Mouse (Mus musculus) forebrain, embryonic 15.5 days (tissue): Measurements from ENCODE around the gene Ntm. TPM values are rescaled to one million over a fixed set of nuclear protein-coding genes. Genes with fewer than 3 reads are reported as not detected.

Source experiments
- ATAC-seq: fragments of 200-750 bp; cut with Nextera tagmentation; replicated peaks from 2 replicates; pipeline ENCODE4 v1.8.0; 2017; ENCODE audit warnings: mild to moderate bottlenecking, moderate TSS enrichment, moderate library complexity
- H3K27ac ChIP-seq: fragments of 300-500 bp; sonication (generic); replicated peaks from 2 replicates; pipeline ENCODE4 v1.5.1; 2015; ENCODE audit warnings: mild to moderate bottlenecking, inconsistent platforms
- H3K27me3 ChIP-seq: fragments of 300-500 bp; sonication (generic); 2 replicates; pipeline ENCODE4 v1.6.1; 2015; ENCODE audit warnings: inconsistent platforms
- H3K36me3 ChIP-seq: fragments of 300-500 bp; sonication (generic); 2 replicates; pipeline ENCODE4 v1.6.1; 2015; ENCODE audit warnings: mild to moderate bottlenecking, inconsistent platforms
- H3K4me1 ChIP-seq: fragments of 300-500 bp; sonication (generic); 2 replicates; pipeline ENCODE4 v1.6.1; 2015; ENCODE audit warnings: inconsistent platforms
- H3K4me2 ChIP-seq: fragments of 300-500 bp; sonication (generic); replicated peaks from 2 replicates; pipeline ENCODE4 v1.6.1; 2015; ENCODE audit warnings: mild to moderate bottlenecking, inconsistent platforms
- H3K4me3 ChIP-seq: fragments of 300-500 bp; sonication (generic); 2 replicates; pipeline ENCODE4 v1.5.1; 2015; ENCODE audit warnings: mild to moderate bottlenecking, inconsistent platforms
- H3K9ac ChIP-seq: fragments of 300-500 bp; sonication (generic); replicated peaks from 2 replicates; pipeline ENCODE4 v1.6.1; 2015; ENCODE audit warnings: mild to moderate bottlenecking, inconsistent platforms
- H3K9me3 ChIP-seq: fragments of 300-500 bp; sonication (generic); 2 replicates; pipeline ENCODE4 v1.6.1; 2016; ENCODE audit warnings: inconsistent platforms
- WGBS: fragments of 180-500 bp; shearing (Covaris S2); methylation state at CpG from one replicate; pipeline ENCODE4 v1.1.7; 2015; ENCODE audit warnings: mixed read lengths; 5-methylcytosine and 5-hydroxymethylcytosine counted together
- polyA plus RNA-seq: library from polyadenylated mRNA; unstranded; fragments of >200 nt; fragmentation: Nextera tagmentation; extraction: Ambion mirVana; gene quantifications from 2 replicates; pipeline ENCODE4 v1.2.1, GENCODE M21; 2015

Ntm gene
- polyA plus RNA-seq, 1 experiment from 2014 or later: 98.7 TPM

DNA sequence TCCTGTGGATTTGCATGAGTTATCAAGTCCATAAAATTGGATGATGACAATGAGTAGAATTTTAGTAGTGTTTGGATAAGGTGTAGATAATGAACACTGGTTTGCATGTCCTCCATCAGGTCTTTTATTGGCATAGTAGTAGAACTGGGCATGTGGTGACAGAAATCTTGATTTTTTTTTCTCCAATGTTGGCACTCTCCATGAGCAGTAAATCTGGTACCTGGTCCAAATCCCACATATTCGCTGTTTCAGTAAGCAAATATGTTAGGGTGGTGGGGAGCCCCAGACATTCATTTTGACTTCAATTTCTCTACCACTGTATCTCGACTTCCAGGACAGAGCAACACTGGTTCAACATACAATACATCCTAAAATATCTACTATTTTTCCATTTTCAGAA lies 718.9 kb downstream of the Ntm start:
- Histone ChIP-seq H3K9me3 (no peaks in the 10 kb centered on the region), H3K4me2 (no peak overlapping the region), H3K27me3 (no peaks in the 10 kb centered on the region), H3K36me3 (no peaks in the 10 kb centered on the region), H3K27ac (no peak overlapping the region), H3K4me3 (no peak overlapping the region), H3K9ac (no peak overlapping the region), H3K4me1 (peaks cover 23% of the 10 kb centered on the region)
- WGBS: 81% methylated on average over 2 of the region's 2 CpGs
- ATAC-seq: no peak

- H3K9ac ChIP-seq: no peak overlapping the region
- WGBS: 27% methylated on average over 8 of the region's 8 CpGs
- H3K36me3 ChIP-seq: no peaks in the 10 kb centered on the region
- H3K4me3 ChIP-seq: no peak overlapping the region
- no peak for ATAC-seq
- H3K9me3 ChIP-seq: no peaks in the 10 kb centered on the region
- no peak overlapping the region for H3K4me2 ChIP-seq
- no peak overlapping the region for H3K27ac ChIP-seq
- no peaks in the 10 kb centered on the region for H3K27me3 ChIP-seq
- H3K4me1 ChIP-seq: peaks cover 15% of the 10 kb centered on the region
These were observed 720.2 kb downstream of the Ntm start for GRCm38 (mm10) chr9:29242497-29243422.

DNA sequence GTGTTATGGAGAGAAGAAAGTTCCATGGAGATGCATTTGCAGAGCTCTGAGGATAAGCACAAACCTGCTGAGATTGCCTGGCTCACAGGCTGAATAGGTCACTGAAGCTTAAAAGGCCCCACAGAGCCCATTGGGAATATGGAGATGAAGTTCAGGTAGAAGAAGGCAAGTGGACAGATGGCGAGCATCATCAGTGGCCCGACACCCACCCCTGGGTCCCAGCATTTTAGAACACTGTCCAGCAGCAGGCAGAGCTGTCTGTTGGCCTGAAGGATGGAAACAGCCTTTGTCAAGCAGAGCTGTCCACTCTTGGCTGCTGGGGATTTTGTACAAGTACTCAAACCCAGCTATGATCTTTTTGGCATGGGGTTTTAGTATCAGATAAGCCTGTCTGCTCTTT lies 722.1 kb downstream of the Ntm start:
- no peak for ATAC-seq
- no peak overlapping the region for H3K4me3 ChIP-seq
- H3K27ac ChIP-seq: no peak overlapping the region
- H3K9me3 ChIP-seq: no peaks in the 10 kb centered on the region
- H3K4me2 ChIP-seq: no peak overlapping the region
- WGBS: 94% methylated on average over 2 of the region's 2 CpGs
- no peaks in the 10 kb centered on the region for H3K27me3 ChIP-seq
- H3K4me1 ChIP-seq: peaks cover 11% of the 10 kb centered on the region
- no peaks in the 10 kb centered on the region for H3K36me3 ChIP-seq
- H3K9ac ChIP-seq: no peak overlapping the region

GRCm38 (mm10) chr9:29238973-29239372 lies 724.0 kb downstream of the Ntm start:
- no peak overlapping the region for H3K9ac ChIP-seq
- peaks cover 11% of the 10 kb centered on the region for H3K4me1 ChIP-seq
- H3K4me2 ChIP-seq: no peak overlapping the region
- ATAC-seq: no peak
- no peaks in the 10 kb centered on the region for H3K9me3 ChIP-seq
- H3K27me3 ChIP-seq: no peaks in the 10 kb centered on the region
- H3K4me3 ChIP-seq: no peak overlapping the region
- H3K36me3 ChIP-seq: no peaks in the 10 kb centered on the region
- no peak overlapping the region for H3K27ac ChIP-seq
- WGBS: 89% methylated on average over 3 of the region's 3 CpGs

- Histone ChIP-seq H3K27ac (no peak overlapping the region), H3K4me2 (no peak overlapping the region), H3K27me3 (no peaks in the 10 kb centered on the region), H3K36me3 (no peaks in the 10 kb centered on the region), H3K4me1 (no peaks in the 10 kb centered on the region), H3K9me3 (no peaks in the 10 kb centered on the region), H3K4me3 (no peak overlapping the region), H3K9ac (no peak overlapping the region)
- WGBS: 96% methylated on average over 3 of the region's 3 CpGs
- no peak for ATAC-seq
These were observed 726.2 kb downstream of the Ntm start for GRCm38 (mm10) chr9:29236752-29237151.

GRCm38 (mm10) chr9:29227747-29228146 lies 735.2 kb downstream of the Ntm start:
- Histone ChIP-seq H3K4me1 (peaks cover 7% of the 10 kb centered on the region; the same call in 1 of the 2 replicates), H3K9me3 (no peaks in the 10 kb centered on the region), H3K9ac (no peak overlapping the region), H3K36me3 (no peaks in the 10 kb centered on the region), H3K27ac (no peak overlapping the region), H3K4me3 (no peak overlapping the region), H3K4me2 (no peak overlapping the region), H3K27me3 (no peaks in the 10 kb centered on the region)
- ATAC-seq: no peak
- 89% methylated on average over 4 of the region's 4 CpGs for WGBS

GRCm38 (mm10) chr9:29222915-29223545 lies 739.9 kb downstream of the Ntm start:
- Histone ChIP-seq H3K27ac (no peak overlapping the region), H3K27me3 (no peaks in the 10 kb centered on the region), H3K9ac (no peak overlapping the region), H3K36me3 (no peaks in the 10 kb centered on the region), H3K9me3 (no peaks in the 10 kb centered on the region), H3K4me3 (no peak overlapping the region), H3K4me1 (peaks cover 21% of the 10 kb centered on the region), H3K4me2 (no peak overlapping the region)
- 44% methylated on average over 10 of the region's 10 CpGs for WGBS
- no peak for ATAC-seq

- Histone ChIP-seq H3K4me1 (peaks cover 28% of the 10 kb centered on the region), H3K27me3 (no peaks in the 10 kb centered on the region), H3K4me2 (no peak overlapping the region), H3K4me3 (no peak overlapping the region), H3K27ac (no peak overlapping the region), H3K9me3 (no peaks in the 10 kb centered on the region), H3K36me3 (no peaks in the 10 kb centered on the region), H3K9ac (no peak overlapping the region)
- 12% methylated on average over 5 of the region's 5 CpGs for WGBS
- no peak for ATAC-seq
These were observed 741.9 kb downstream of the Ntm start for GRCm38 (mm10) chr9:29220941-29221615.

DNA sequence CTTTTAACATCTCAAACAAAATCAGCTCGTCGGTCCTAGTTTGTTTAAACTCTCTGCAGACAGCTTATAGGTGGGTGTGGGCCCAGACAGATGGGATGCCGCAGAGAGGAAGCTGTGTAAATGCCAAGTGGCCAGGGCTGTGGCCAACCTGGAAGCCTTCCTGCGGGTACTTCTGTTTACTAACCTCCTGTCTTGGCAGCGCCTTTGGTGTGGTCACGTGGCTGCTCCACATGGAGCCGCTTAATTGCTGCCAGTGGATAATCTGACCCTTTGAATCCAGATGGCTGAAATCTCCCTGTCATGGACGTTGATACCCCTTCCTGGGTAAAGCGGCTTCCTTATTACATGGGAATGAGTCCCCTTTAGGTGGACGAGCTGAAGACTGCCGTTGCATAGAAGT lies 742.4 kb downstream of the Ntm start:
- Histone ChIP-seq H3K36me3 (no peaks in the 10 kb centered on the region), H3K4me3 (no peak overlapping the region), H3K9ac (no peak overlapping the region), H3K27ac (no peak overlapping the region), H3K9me3 (no peaks in the 10 kb centered on the region), H3K4me2 (no peak overlapping the region), H3K4me1 (peaks cover 28% of the 10 kb centered on the region), H3K27me3 (no peaks in the 10 kb centered on the region)
- peak; percentile 55; the same call in 1 of the 2 replicates for ATAC-seq
- WGBS: 16% methylated on average over 11 of the region's 11 CpGs

DNA sequence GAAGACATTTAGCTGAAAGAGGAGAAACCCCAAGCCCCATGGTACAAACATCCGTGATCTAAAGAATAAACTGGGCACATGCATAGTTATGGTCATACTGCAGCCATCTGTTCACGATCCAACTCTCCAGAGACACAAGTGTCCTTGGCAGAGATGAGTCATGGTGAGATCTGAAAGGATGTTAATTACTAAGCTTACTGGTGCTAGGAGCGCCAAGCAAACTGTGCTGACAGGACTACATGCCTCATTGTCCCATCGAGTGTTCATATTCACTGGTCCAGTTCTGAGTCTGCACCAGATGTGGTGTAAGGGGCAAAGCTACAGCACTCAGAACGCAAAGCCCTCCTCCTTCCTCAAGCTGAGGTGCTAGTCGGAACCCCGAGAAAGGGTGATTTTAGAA lies 745.0 kb downstream of the Ntm start:
- Histone ChIP-seq H3K9ac (no peak overlapping the region), H3K27ac (no peak overlapping the region), H3K27me3 (no peaks in the 10 kb centered on the region), H3K4me1 (peaks cover 22% of the 10 kb centered on the region), H3K4me2 (no peak overlapping the region), H3K4me3 (no peak overlapping the region), H3K9me3 (no peaks in the 10 kb centered on the region), H3K36me3 (no peaks in the 10 kb centered on the region)
- 78% methylated on average over 7 of the region's 7 CpGs for WGBS
- no peak for ATAC-seq

DNA sequence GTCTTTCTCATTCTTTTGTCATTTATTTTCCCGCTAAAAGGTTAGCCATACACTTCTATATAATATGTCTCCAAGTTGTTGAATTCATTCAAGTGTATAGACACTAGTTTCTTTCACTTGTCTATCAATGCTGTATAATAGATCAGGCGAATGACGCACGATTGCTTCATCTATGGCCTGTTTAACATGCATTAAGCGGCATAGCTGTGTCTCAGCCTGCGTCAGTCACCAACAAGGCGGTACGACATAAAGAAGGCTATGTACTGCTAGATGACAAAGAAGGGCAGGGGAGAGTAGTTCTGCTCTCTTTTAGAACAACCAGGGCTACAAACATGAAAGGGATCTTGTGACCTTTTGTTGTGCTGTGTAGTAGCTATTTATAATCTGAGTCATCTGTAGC lies 746.4 kb downstream of the Ntm start:
- no peak overlapping the region for H3K4me3 ChIP-seq
- WGBS: 19% methylated on average over 8 of the region's 8 CpGs
- H3K9ac ChIP-seq: no peak overlapping the region
- H3K4me1 ChIP-seq: peaks cover 21% of the 10 kb centered on the region
- H3K27me3 ChIP-seq: no peaks in the 10 kb centered on the region
- H3K9me3 ChIP-seq: no peaks in the 10 kb centered on the region
- H3K36me3 ChIP-seq: no peaks in the 10 kb centered on the region
- no peak overlapping the region for H3K27ac ChIP-seq
- ATAC-seq: 0 out of 2 replicates have a peak, but pooled peaks have one; percentile 51
- H3K4me2 ChIP-seq: no peak overlapping the region

- Histone ChIP-seq H3K4me3 (no peak overlapping the region), H3K36me3 (no peaks in the 10 kb centered on the region), H3K9ac (no peak overlapping the region), H3K4me1 (peaks cover 17% of the 10 kb centered on the region), H3K27ac (no peak overlapping the region), H3K9me3 (no peaks in the 10 kb centered on the region), H3K4me2 (no peak overlapping the region), H3K27me3 (no peaks in the 10 kb centered on the region)
- no peak for ATAC-seq
- 95% methylated on average over 2 of the region's 2 CpGs for WGBS
These were observed 747.1 kb downstream of the Ntm start for GRCm38 (mm10) chr9:29215796-29216195.
